Mouse (Mus musculus) adrenal gland, postnatal 10 days (tissue): ENCODE results near the gene Mob3a. TPM values are rescaled to one million over a fixed set of nuclear protein-coding genes. Genes with fewer than 3 reads are reported as not detected.

Source experiments
- DNase-seq: peaks from one replicate; pipeline ENCODE4 v3.0.0; 2021; ENCODE audit warnings: mixed read lengths
- total RNA-seq, 2 experiments: library from RNA; stranded (reverse); gene quantifications; 2 replicates each; pipeline ENCODE4 v1.2.3; 2021

Mob3a gene
- total RNA-seq, 2 experiments from 2014 or later, result 17.7 to 20.1 TPM

- DNase-seq, result peak; percentile 97
These were observed 23.8 kb downstream of the Mob3a start, which contains the start of gene Mknk2 for GRCm38 (mm10) chr10:80677942-80678436. TSS of gene Mknk2 (minus strand) at chr10:80678112.

- peak; percentile 57 for DNase-seq
These were observed 24.5 kb downstream of the Mob3a start for GRCm38 (mm10) chr10:80677128-80677875.

GRCm38 (mm10) chr10:80676198-80676928 lies 25.4 kb downstream of the Mob3a start:
- peak; percentile 100 for DNase-seq

GRCm38 (mm10) chr10:80675405-80676197 lies 26.2 kb downstream of the Mob3a start:
- no peak for DNase-seq

GRCm38 (mm10) chr10:80674851-80675404 lies 26.8 kb downstream of the Mob3a start:
- no peak for DNase-seq

- peak; percentile 76 for DNase-seq
These were observed 27.5 kb downstream of the Mob3a start for GRCm38 (mm10) chr10:80674161-80674711.

- DNase-seq, result no peak
These were observed 28.1 kb downstream of the Mob3a start for GRCm38 (mm10) chr10:80673690-80674089.

GRCm38 (mm10) chr10:80671936-80672690 lies 29.7 kb downstream of the Mob3a start:
- no peak for DNase-seq

- DNase-seq, result no peak
These were observed 30.5 kb downstream of the Mob3a start for GRCm38 (mm10) chr10:80671251-80671650.

GRCm38 (mm10) chr10:80670531-80670930 lies 31.2 kb downstream of the Mob3a start:
- DNase-seq, result peak; percentile 51

GRCm38 (mm10) chr10:80669737-80670485 lies 31.9 kb downstream of the Mob3a start:
- DNase-seq, result peak; percentile 86

GRCm38 (mm10) chr10:80669018-80669417 lies 32.8 kb downstream of the Mob3a start:
- DNase-seq, result no peak

- DNase-seq, result no peak
These were observed 33.2 kb downstream of the Mob3a start for GRCm38 (mm10) chr10:80668614-80669013.

GRCm38 (mm10) chr10:80666837-80667412 lies 34.9 kb downstream of the Mob3a start:
- DNase-seq, result no peak

- DNase-seq, result no peak
These were observed 35.6 kb downstream of the Mob3a start for GRCm38 (mm10) chr10:80665981-80666733.

- DNase-seq, result no peak
These were observed 36.3 kb downstream of the Mob3a start for GRCm38 (mm10) chr10:80665459-80665858.

- peak; percentile 87 for DNase-seq
These were observed 36.8 kb downstream of the Mob3a start for GRCm38 (mm10) chr10:80665016-80665380.

GRCm38 (mm10) chr10:80664197-80665015 lies 37.4 kb downstream of the Mob3a start:
- DNase-seq, result peak; percentile 91
